Mouse (Mus musculus) stomach, embryonic 14.5 days (tissue): ENCODE data around the gene Pold1. TPM values are rescaled to one million over a fixed set of nuclear protein-coding genes. Genes with fewer than 3 reads are reported as not detected.

Source experiments
- ATAC-seq: fragments of 200-750 bp; cut with Nextera tagmentation; 2 replicates; pipeline ENCODE4 v1.8.0; 2017; ENCODE audit warnings: low read depth, moderate TSS enrichment; ENCODE audit not compliant: insufficient number of reproducible peaks, insufficient read depth, low FRiP score
- H3K27ac ChIP-seq: fragments of 300-500 bp; sonication (generic); 2 replicates; pipeline ENCODE4 v1.5.1; 2014; ENCODE audit warnings: mild to moderate bottlenecking, low read length, moderate library complexity, mixed read lengths
- H3K27me3 ChIP-seq: fragments of 300-500 bp; sonication (generic); 2 replicates; pipeline ENCODE4 v1.6.1; 2014; ENCODE audit warnings: low read length, control low read depth, mixed read lengths; ENCODE audit not compliant: control insufficient read depth, insufficient read depth
- H3K36me3 ChIP-seq: fragments of 300-500 bp; sonication (generic); 2 replicates; pipeline ENCODE4 v1.6.1; 2014; ENCODE audit warnings: mild to moderate bottlenecking, control low read depth, low read length, moderate library complexity, mixed read lengths; ENCODE audit not compliant: control insufficient read depth, insufficient read depth
- H3K4me1 ChIP-seq: fragments of 300-500 bp; sonication (generic); 2 replicates; pipeline ENCODE4 v1.6.1; 2014; ENCODE audit warnings: low read length, control low read depth, mixed read lengths; ENCODE audit not compliant: control insufficient read depth, insufficient read depth
- H3K4me2 ChIP-seq: fragments of 300-500 bp; sonication (generic); replicated peaks from 2 replicates; pipeline ENCODE4 v1.6.1; 2014; ENCODE audit warnings: low read depth, low read length, control low read depth
- H3K4me3 ChIP-seq: fragments of 300-500 bp; sonication (generic); 2 replicates; pipeline ENCODE4 v1.5.1; 2014; ENCODE audit warnings: low read depth, low read length, control low read depth
- H3K9ac ChIP-seq: fragments of 300-500 bp; sonication (generic); replicated peaks from 2 replicates; pipeline ENCODE4 v1.6.1; 2014; ENCODE audit warnings: low read depth, mild to moderate bottlenecking, control low read depth, low read length, moderate library complexity, mixed read lengths
- H3K9me3 ChIP-seq: fragments of 300-500 bp; sonication (generic); 2 replicates; pipeline ENCODE4 v1.6.1; 2016; ENCODE audit warnings: low read depth, low read length, control low read depth; ENCODE audit not compliant: control insufficient read depth
- WGBS: fragments of 180-500 bp; shearing (Covaris S2); extraction: QIAGEN DNeasy Blood & Tissue Kit; methylation state at CpG from one replicate; pipeline ENCODE4 v1.1.7; 2014; 5-methylcytosine and 5-hydroxymethylcytosine counted together
- polyA plus RNA-seq: library from polyadenylated mRNA; unstranded; fragments of >200 nt; fragmentation: Nextera tagmentation; extraction: Ambion mirVana; gene quantifications from 2 replicates; pipeline ENCODE4 v1.2.1, GENCODE M21; 2014

Pold1 gene
- polyA plus RNA-seq, 1 experiment from 2014 or later: 54.3 TPM

- ATAC-seq: no peak
- Histone ChIP-seq H3K9me3 (no peaks in the 10 kb centered on the region), H3K9ac (0 out of 2 replicates have a peak within 1 kb of the TSS, but pooled peaks have one; percentile 6), H3K27ac (no peak within 1 kb of the TSS), H3K4me2 (peak within 1 kb of the TSS; percentile 10; the same call in 1 of the 2 replicates), H3K4me3 (no peak within 1 kb of the TSS), H3K36me3 (no peaks in the 10 kb centered on the region), H3K27me3 (no peaks in the 10 kb centered on the region), H3K4me1 (no peaks in the 10 kb centered on the region)
- 33% methylated on average over 12 of the region's 12 CpGs for WGBS
Measured at GRCm38 (mm10) chr7:44524502-44524901, 24.1 kb downstream of the Pold1 start, which contains the start of gene Mybpc2. Gene Mybpc2, minus strand, starts transcription at chr7:44524656.

GRCm38 (mm10) chr7:44523056-44523455, 25.6 kb downstream of the Pold1 start:
- no peak for ATAC-seq
- H3K4me1 ChIP-seq: no peaks in the 10 kb centered on the region
- H3K27me3 ChIP-seq: no peaks in the 10 kb centered on the region
- no peak overlapping the region for H3K4me2 ChIP-seq
- no peak overlapping the region for H3K4me3 ChIP-seq
- no peaks in the 10 kb centered on the region for H3K9me3 ChIP-seq
- 81% methylated on average over 2 of the region's 2 CpGs for WGBS
- H3K27ac ChIP-seq: no peak overlapping the region
- no peak overlapping the region for H3K9ac ChIP-seq
- no peaks in the 10 kb centered on the region for H3K36me3 ChIP-seq

GRCm38 (mm10) chr7:44521710-44522109, 26.9 kb downstream of the Pold1 start:
- no peak overlapping the region for H3K27ac ChIP-seq
- no peaks in the 10 kb centered on the region for H3K36me3 ChIP-seq
- ATAC-seq: no peak
- H3K9me3 ChIP-seq: no peaks in the 10 kb centered on the region
- H3K4me2 ChIP-seq: peak overlapping the region; percentile 17; the same call in 1 of the 2 replicates
- no peak overlapping the region for H3K4me3 ChIP-seq
- H3K9ac ChIP-seq: no peak overlapping the region
- H3K4me1 ChIP-seq: no peaks in the 10 kb centered on the region
- 2% methylated on average over 20 of the region's 20 CpGs for WGBS
- H3K27me3 ChIP-seq: no peaks in the 10 kb centered on the region

- no peak for ATAC-seq
- 72% methylated on average over 3 of the region's 3 CpGs for WGBS
- no peaks in the 10 kb centered on the region for H3K9me3 ChIP-seq
- H3K36me3 ChIP-seq: no peaks in the 10 kb centered on the region
- no peaks in the 10 kb centered on the region for H3K4me1 ChIP-seq
- H3K4me3 ChIP-seq: no peak overlapping the region
- no peak overlapping the region for H3K4me2 ChIP-seq
- H3K27me3 ChIP-seq: no peaks in the 10 kb centered on the region
- H3K9ac ChIP-seq: no peak overlapping the region
- H3K27ac ChIP-seq: no peak overlapping the region
Measured at GRCm38 (mm10) chr7:44520990-44521389, 27.7 kb downstream of the Pold1 start.

DNA sequence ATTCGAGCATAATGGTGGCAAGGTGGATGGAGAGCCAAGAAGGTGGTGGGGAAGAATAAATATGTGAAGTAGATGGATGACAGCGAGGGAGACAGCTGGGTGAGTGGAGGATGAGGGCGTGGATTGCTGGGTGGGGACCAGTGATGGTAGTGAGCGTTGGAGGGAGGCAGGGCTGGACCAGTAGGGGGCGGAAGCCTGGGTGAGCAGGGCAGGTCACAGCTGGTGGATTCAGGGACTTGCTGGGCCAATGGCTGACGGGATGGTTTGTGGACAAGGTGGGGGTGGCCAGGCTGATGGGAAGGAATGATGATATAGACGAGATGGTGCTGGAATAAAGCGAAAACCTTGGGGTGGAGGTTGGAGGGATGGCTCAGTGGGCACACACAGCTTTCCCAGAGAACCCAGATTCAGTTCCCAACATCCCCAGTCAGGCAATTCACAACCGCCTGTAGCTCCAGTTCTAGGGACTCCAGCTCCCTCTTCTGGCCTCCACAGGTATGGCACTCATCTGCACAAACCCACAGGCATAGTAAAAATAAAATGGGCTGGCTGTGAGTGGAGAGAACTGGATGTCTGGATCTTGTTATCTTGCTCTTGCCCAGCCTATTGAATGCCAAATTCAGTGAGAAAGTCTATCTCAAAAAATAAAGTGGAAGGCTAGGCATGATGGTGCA, 29.3 kb downstream of the Pold1 start:
- 67% methylated on average over 9 of the region's 9 CpGs for WGBS
- Histone ChIP-seq H3K4me2 (no peak overlapping the region), H3K4me1 (no peaks in the 10 kb centered on the region), H3K27ac (no peak overlapping the region), H3K9ac (no peak overlapping the region), H3K9me3 (no peaks in the 10 kb centered on the region), H3K36me3 (no peaks in the 10 kb centered on the region), H3K27me3 (no peaks in the 10 kb centered on the region), H3K4me3 (no peak overlapping the region)
- ATAC-seq: no peak

DNA sequence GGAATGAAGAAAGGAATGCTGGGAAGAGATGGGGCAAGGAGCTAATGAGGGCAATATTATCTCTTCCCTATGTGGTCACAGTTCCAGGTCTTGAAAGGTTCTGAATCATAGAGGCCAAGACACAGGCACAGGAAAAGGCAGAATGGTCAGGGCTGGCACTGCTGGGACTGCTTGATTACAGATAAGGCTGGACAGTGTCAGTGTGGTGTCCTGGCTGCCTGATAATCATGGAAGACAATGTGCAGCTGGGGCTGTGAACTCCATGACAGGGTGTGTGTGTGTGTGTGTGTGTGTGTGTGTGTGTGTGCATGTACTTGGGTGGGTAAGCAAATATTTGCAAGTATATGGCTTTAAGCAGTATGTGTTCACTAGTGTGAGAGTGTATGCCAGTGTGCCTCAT, 41.2 kb downstream of the Pold1 start:
- no peak overlapping the region for H3K4me2 ChIP-seq
- no peaks in the 10 kb centered on the region for H3K9me3 ChIP-seq
- no peak overlapping the region for H3K27ac ChIP-seq
- no peaks in the 10 kb centered on the region for H3K36me3 ChIP-seq
- no peak overlapping the region for H3K4me3 ChIP-seq
- H3K27me3 ChIP-seq: no peaks in the 10 kb centered on the region
- no peaks in the 10 kb centered on the region for H3K4me1 ChIP-seq
- no peak for ATAC-seq
- no peak overlapping the region for H3K9ac ChIP-seq

- WGBS: 40% methylated on average over 5 of the region's 5 CpGs
Measured at GRCm38 (mm10) chr7:44501563-44502115, 47.0 kb downstream of the Pold1 start.

GRCm38 (mm10) chr7:44500046-44500445, 48.6 kb downstream of the Pold1 start:
- Histone ChIP-seq H3K36me3 (no peaks in the 10 kb centered on the region), H3K27ac (no peak overlapping the region), H3K4me1 (peaks cover 15% of the 10 kb centered on the region; the same call in 1 of the 2 replicates), H3K4me2 (no peak overlapping the region), H3K9ac (no peak overlapping the region), H3K4me3 (no peak overlapping the region), H3K27me3 (no peaks in the 10 kb centered on the region), H3K9me3 (no peaks in the 10 kb centered on the region)
- WGBS: 52% methylated on average over 20 of the region's 20 CpGs
- ATAC-seq: no peak

More at GRCm38 (mm10) chr7:44501563-44502115, 47.0 kb downstream of the Pold1 start:
- no peaks in the 10 kb centered on the region for H3K36me3 ChIP-seq
- no peak overlapping the region for H3K4me2 ChIP-seq
- no peak overlapping the region for H3K9ac ChIP-seq
- H3K9me3 ChIP-seq: no peaks in the 10 kb centered on the region
- ATAC-seq: no peak
- no peak overlapping the region for H3K27ac ChIP-seq
- peaks cover 7% of the 10 kb centered on the region; the same call in 1 of the 2 replicates for H3K4me1 ChIP-seq
- no peaks in the 10 kb centered on the region for H3K27me3 ChIP-seq
- no peak overlapping the region for H3K4me3 ChIP-seq
